Mouse (Mus musculus) midbrain, embryonic 14.5 days (tissue): Measurements from ENCODE around the gene Arhgap30. TPM values are rescaled to one million over a fixed set of nuclear protein-coding genes. Genes with fewer than 3 reads are reported as not detected.

ENCODE experiments used
- ATAC-seq: fragments of 200-750 bp; cut with Nextera tagmentation; 2 replicates; pipeline ENCODE4 v1.8.0; 2017; ENCODE audit warnings: moderate number of reproducible peaks, moderate library complexity; ENCODE audit not compliant: low FRiP score, low TSS enrichment
- DNase-seq: peaks from one replicate; pipeline ENCODE4 v3.0.0-alpha.2; 2015
- H3K27ac ChIP-seq: fragments of 300-500 bp; sonication (generic); replicated peaks from 2 replicates; pipeline ENCODE4 v1.5.1; 2014; ENCODE audit warnings: mild to moderate bottlenecking, low read depth, low read length, moderate library complexity
- H3K27me3 ChIP-seq: fragments of 300-500 bp; sonication (generic); 2 replicates; pipeline ENCODE4 v1.6.1; 2014; ENCODE audit warnings: low read length, control low read depth, mixed read lengths; ENCODE audit not compliant: control insufficient read depth, insufficient read depth
- H3K36me3 ChIP-seq: fragments of 300-500 bp; sonication (generic); 2 replicates; pipeline ENCODE4 v1.6.1; 2014; ENCODE audit warnings: low read length, control low read depth; ENCODE audit not compliant: control insufficient read depth, insufficient read depth
- H3K4me1 ChIP-seq: fragments of 300-500 bp; sonication (generic); 2 replicates; pipeline ENCODE4 v1.6.1; 2014; ENCODE audit warnings: mild to moderate bottlenecking, antibody characterized with exemption, low read length, control low read depth; ENCODE audit not compliant: control insufficient read depth, insufficient read depth
- H3K4me2 ChIP-seq: fragments of 300-500 bp; sonication (generic); 2 replicates; pipeline ENCODE4 v1.6.1; 2014; ENCODE audit warnings: mild to moderate bottlenecking, low read length, moderate library complexity
- H3K4me3 ChIP-seq: fragments of 300-500 bp; sonication (generic); replicated peaks from 2 replicates; pipeline ENCODE4 v1.5.1; 2014; ENCODE audit warnings: low read depth, low read length
- H3K9ac ChIP-seq: fragments of 300-500 bp; sonication (generic); replicated peaks from 2 replicates; pipeline ENCODE4 v1.6.1; 2014; ENCODE audit warnings: mild to moderate bottlenecking, low read length, moderate library complexity
- H3K9me3 ChIP-seq: fragments of 300-500 bp; sonication (generic); 2 replicates; pipeline ENCODE4 v1.6.1; 2016; ENCODE audit warnings: low read length, control low read depth, mixed read lengths; ENCODE audit not compliant: control insufficient read depth
- WGBS: fragments of 180-500 bp; shearing (Covaris S2); extraction: QIAGEN DNeasy Blood & Tissue Kit; methylation state at CpG from one replicate; pipeline ENCODE4 v1.1.7; 2014; 5-methylcytosine and 5-hydroxymethylcytosine counted together
- polyA plus RNA-seq: library from polyadenylated mRNA; unstranded; fragments of >200 nt; fragmentation: Nextera tagmentation; extraction: Ambion mirVana; gene quantifications from 2 replicates; pipeline ENCODE4 v1.2.1, GENCODE M21; 2014

The Arhgap30 gene
- polyA plus RNA-seq, 1 experiment from 2014 or later, result 0.42 TPM

DNA sequence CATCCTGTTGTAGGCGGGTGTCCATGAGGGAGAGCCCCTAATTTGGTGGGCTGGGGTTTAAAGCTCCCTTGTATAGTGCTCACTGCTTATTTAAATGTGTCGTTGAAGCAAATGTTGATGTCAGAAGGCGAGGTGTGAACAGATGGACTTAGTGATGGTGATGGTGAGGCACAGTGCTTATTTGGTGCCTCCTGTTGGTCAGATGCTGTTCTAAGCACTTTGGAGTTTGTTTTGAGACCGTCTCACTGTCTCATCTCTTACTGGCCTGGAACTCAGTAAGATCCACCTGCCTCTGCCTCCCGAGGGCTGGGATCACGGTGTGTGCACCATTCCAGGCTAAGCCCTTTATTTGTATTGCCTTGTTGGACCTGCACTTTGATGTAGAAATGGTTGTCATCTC, 66.2 kb downstream of the Arhgap30 start:
- ATAC-seq (no peak), DNase-seq (no peak)
- Histone ChIP-seq H3K9me3 (no peaks in the 10 kb centered on the region), H3K36me3 (no peaks in the 10 kb centered on the region), H3K9ac (no peak overlapping the region), H3K27ac (no peak overlapping the region), H3K4me3 (no peak overlapping the region), H3K4me1 (peaks cover 4% of the 10 kb centered on the region; the same call in 1 of the 2 replicates), H3K27me3 (no peaks in the 10 kb centered on the region), H3K4me2 (no peak overlapping the region)
- 82% methylated on average over 6 of the region's 6 CpGs for WGBS

GRCm38 (mm10) chr1:171457568-171457967, 68.8 kb downstream of the Arhgap30 start:
- DNase-seq (no peak), ATAC-seq (no peak)
- Histone ChIP-seq H3K36me3 (no peaks in the 10 kb centered on the region), H3K27me3 (no peaks in the 10 kb centered on the region), H3K4me1 (peaks cover 9% of the 10 kb centered on the region; the same call in 1 of the 2 replicates), H3K4me2 (no peak overlapping the region), H3K27ac (no peak overlapping the region), H3K4me3 (no peak overlapping the region), H3K9me3 (no peaks in the 10 kb centered on the region), H3K9ac (no peak overlapping the region)
- 98% methylated on average over 1 of the region's 1 CpGs for WGBS

DNA sequence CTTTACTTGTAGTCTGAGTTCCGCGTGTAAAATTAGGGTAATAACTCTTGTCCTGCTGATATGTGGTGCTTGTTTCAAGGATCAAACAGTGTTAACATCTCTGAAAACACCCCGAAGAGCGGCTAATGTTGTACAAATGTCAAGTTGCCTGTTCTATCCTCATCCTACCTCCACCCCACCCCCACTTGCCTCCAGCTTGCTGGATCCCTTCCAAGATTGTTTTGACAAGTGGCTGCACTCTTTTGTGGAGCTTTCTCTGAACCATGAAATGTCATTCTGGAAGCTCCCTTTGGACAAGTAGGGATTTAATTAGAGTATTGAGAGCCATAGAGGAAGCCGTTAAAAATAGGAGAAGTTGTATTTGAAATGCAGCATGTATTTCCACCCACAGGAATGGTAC, 71.0 kb downstream of the Arhgap30 start:
- 43% methylated on average over 5 of the region's 5 CpGs for WGBS
- peak overlapping the region; percentile 15 for H3K4me2 ChIP-seq
- no peaks in the 10 kb centered on the region for H3K36me3 ChIP-seq
- peak; percentile 72 for DNase-seq
- no peak for ATAC-seq
- no peak overlapping the region for H3K4me3 ChIP-seq
- H3K27ac ChIP-seq, result no peak overlapping the region
- no peaks in the 10 kb centered on the region for H3K27me3 ChIP-seq
- H3K9ac ChIP-seq, result no peak overlapping the region
- H3K4me1 ChIP-seq, result peaks cover 9% of the 10 kb centered on the region; the same call in 1 of the 2 replicates
- no peaks in the 10 kb centered on the region for H3K9me3 ChIP-seq

Other genes with a start within 250 kb of the Arhgap30 start
- gene Sdhc, start 238.4 kb upstream of the Arhgap30 start, polyA plus RNA-seq, result 295 and 310 TPM in 2 replicates
- 0.39 and 0.51 TPM in 2 replicates for gene Mpz, start 238.2 kb upstream of the Arhgap30 start, polyA plus RNA-seq
- 20.0 and 20.5 TPM in 2 replicates for gene Pcp4l1, start 192.7 kb upstream of the Arhgap30 start, polyA plus RNA-seq
- 0.34 and 0.39 TPM in 2 replicates for gene Nr1i3, start 175.0 kb upstream of the Arhgap30 start, polyA plus RNA-seq
- 35.3 and 40.4 TPM in 2 replicates for gene Tomm40l, start 166.4 kb upstream of the Arhgap30 start, polyA plus RNA-seq
- 3.3 and 4.1 TPM in 2 replicates for gene Apoa2, start 163.9 kb upstream of the Arhgap30 start, polyA plus RNA-seq
- gene Fcer1g, start 154.6 kb upstream of the Arhgap30 start, polyA plus RNA-seq, result 6.6 and 28.4 TPM in 2 replicates
- 3.3 and 4.1 TPM in 2 replicates for gene Adamts4, start 138.5 kb upstream of the Arhgap30 start, polyA plus RNA-seq
- 185 and 220 TPM in 2 replicates for gene Ndufs2, start 137.6 kb upstream of the Arhgap30 start, polyA plus RNA-seq
- 101 and 105 TPM in 2 replicates for gene B4galt3, start 118.6 kb upstream of the Arhgap30 start, polyA plus RNA-seq
- 43.2 and 46.8 TPM in 2 replicates for gene Ppox, start 107.8 kb upstream of the Arhgap30 start, polyA plus RNA-seq
- gene Usp21, start 101.0 kb upstream of the Arhgap30 start, polyA plus RNA-seq, result 92.6 and 98.9 TPM in 2 replicates
- gene Ufc1, start 93.9 kb upstream of the Arhgap30 start, polyA plus RNA-seq, result 120 and 132 TPM in 2 replicates
- gene Dedd, start 59.8 kb upstream of the Arhgap30 start, polyA plus RNA-seq, result 49.0 and 61.5 TPM in 2 replicates
- 39.1 and 45.0 TPM in 2 replicates for gene Nit1, start 43.3 kb upstream of the Arhgap30 start, polyA plus RNA-seq
- 63.0 and 94.0 TPM in 2 replicates for gene Pfdn2, start 43.3 kb upstream of the Arhgap30 start, polyA plus RNA-seq
- 3.6 and 3.7 TPM in 2 replicates for gene Klhdc9, start 28.2 kb upstream of the Arhgap30 start, polyA plus RNA-seq
- 1.4 and 1.6 TPM in 2 replicates for gene Nectin4, start 18.9 kb upstream of the Arhgap30 start, polyA plus RNA-seq
- 207 and 236 TPM in 2 replicates for gene Usf1, start 22.4 kb downstream of the Arhgap30 start, polyA plus RNA-seq
- 5.7 and 6.2 TPM in 2 replicates for gene Tstd1, start 29.9 kb downstream of the Arhgap30 start, polyA plus RNA-seq
- 3.3 and 8.1 TPM in 2 replicates for gene F11r, start 48.6 kb downstream of the Arhgap30 start, polyA plus RNA-seq
- 28.2 and 33.5 TPM in 2 replicates for gene Alyref2, start 114.5 kb downstream of the Arhgap30 start, polyA plus RNA-seq
- not detected in 2 replicates for gene Itln1, start 146.3 kb downstream of the Arhgap30 start, polyA plus RNA-seq
- 0.07 TPM in 1 of 2 replicates, not detected in the other for gene Cd244a, start 170.2 kb downstream of the Arhgap30 start, polyA plus RNA-seq
- not detected in 2 replicates for gene Ly9, start 218.5 kb downstream of the Arhgap30 start, polyA plus RNA-seq